Mouse (Mus musculus) neural tube, embryonic 13.5 days (tissue): ENCODE data around the gene Ubb. TPM values are rescaled to one million over a fixed set of nuclear protein-coding genes. Genes with fewer than 3 reads are reported as not detected.

ENCODE experiments used
- ATAC-seq: fragments of 200-750 bp; cut with Nextera tagmentation; 2 replicates; pipeline ENCODE4 v1.8.0; 2017; ENCODE audit warnings: low read depth, mild to moderate bottlenecking, moderate TSS enrichment, moderate library complexity
- H3K27ac ChIP-seq: fragments of 300-500 bp; sonication (generic); replicated peaks from 2 replicates; pipeline ENCODE4 v1.5.1; 2015; ENCODE audit warnings: moderate library complexity, mild to moderate bottlenecking, inconsistent platforms
- H3K27me3 ChIP-seq: fragments of 300-500 bp; sonication (generic); 2 replicates; pipeline ENCODE4 v1.6.1; 2015; ENCODE audit warnings: mild to moderate bottlenecking, inconsistent platforms
- H3K36me3 ChIP-seq: fragments of 300-500 bp; sonication (generic); 2 replicates; pipeline ENCODE4 v1.6.1; 2015; ENCODE audit warnings: mild to moderate bottlenecking, inconsistent platforms
- H3K4me1 ChIP-seq: fragments of 300-500 bp; sonication (generic); replicated peaks from 2 replicates; pipeline ENCODE4 v1.6.1; 2015; ENCODE audit warnings: inconsistent platforms
- H3K4me2 ChIP-seq: fragments of 300-500 bp; sonication (generic); 2 replicates; pipeline ENCODE4 v1.6.1; 2015; ENCODE audit warnings: inconsistent platforms, mild to moderate bottlenecking, moderate library complexity
- H3K4me3 ChIP-seq: fragments of 300-500 bp; sonication (generic); 2 replicates; pipeline ENCODE4 v1.5.1; 2015; ENCODE audit warnings: mild to moderate bottlenecking, inconsistent platforms
- H3K9ac ChIP-seq: fragments of 300-500 bp; sonication (generic); 2 replicates; pipeline ENCODE4 v1.6.1; 2015; ENCODE audit warnings: moderate library complexity, mild to moderate bottlenecking, inconsistent platforms
- H3K9me3 ChIP-seq: fragments of 300-500 bp; sonication (generic); 2 replicates; pipeline ENCODE4 v1.6.1; 2016; ENCODE audit warnings: inconsistent platforms
- WGBS: fragments of 180-500 bp; shearing (Covaris S2); methylation state at CpG from one replicate; pipeline ENCODE4 v1.1.7; 2015; 5-methylcytosine and 5-hydroxymethylcytosine counted together
- polyA plus RNA-seq: library from polyadenylated mRNA; unstranded; fragments of >200 nt; fragmentation: Nextera tagmentation; extraction: Ambion mirVana; gene quantifications from 2 replicates; pipeline ENCODE4 v1.2.1, GENCODE M21; 2015

Ubb gene
- polyA plus RNA-seq, 1 experiment from 2014 or later, result 4,558 TPM

GRCm38 (mm10) chr11:62573959-62574702, 23.2 kb downstream of the Ubb start, which contains the start of gene Trpv2:
TSS of gene Trpv2 (plus strand) at chr11:62574486.
- no peaks in the 10 kb centered on the region for H3K36me3 ChIP-seq
- H3K4me1 ChIP-seq, result peaks cover 9% of the 10 kb centered on the region; the same call in 1 of the 2 replicates
- H3K9ac ChIP-seq, result peak within 1 kb of the TSS; percentile 77
- peak within 1 kb of the TSS; percentile 97 for H3K4me2 ChIP-seq
- ATAC-seq, result no peak
- no peaks in the 10 kb centered on the region for H3K9me3 ChIP-seq
- 80% methylated on average over 6 of the region's 6 CpGs for WGBS
- no peak within 1 kb of the TSS; the same call in 1 of the 2 replicates for H3K27ac ChIP-seq
- no peaks in the 10 kb centered on the region; the same call in 1 of the 2 replicates for H3K27me3 ChIP-seq
- H3K4me3 ChIP-seq, result peak within 1 kb of the TSS; percentile 58

DNA sequence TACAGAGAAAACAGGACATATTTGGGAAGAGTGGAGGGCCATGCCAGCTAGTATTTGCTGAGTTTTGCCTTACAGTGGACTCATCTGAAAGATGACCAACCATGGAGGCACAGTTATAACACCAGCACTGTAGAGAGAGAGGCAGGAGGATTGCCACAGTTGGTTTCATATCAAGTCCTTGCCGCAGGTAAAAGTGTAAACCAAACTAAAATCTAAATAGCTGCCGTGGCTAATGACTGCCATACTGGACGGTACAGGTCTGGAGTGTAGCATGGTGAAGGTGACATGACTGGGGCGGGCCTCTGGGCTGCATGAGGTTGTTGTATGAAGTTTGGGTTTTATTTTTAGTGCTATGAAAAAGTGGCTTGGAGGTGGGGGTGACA, 23.7 kb downstream of the Ubb start:
- Histone ChIP-seq H3K27ac (no peak overlapping the region), H3K4me1 (peaks cover 9% of the 10 kb centered on the region; the same call in 1 of the 2 replicates), H3K36me3 (no peaks in the 10 kb centered on the region), H3K4me2 (no peak overlapping the region), H3K27me3 (no peaks in the 10 kb centered on the region; the same call in 1 of the 2 replicates), H3K9me3 (no peaks in the 10 kb centered on the region), H3K4me3 (no peak overlapping the region), H3K9ac (no peak overlapping the region)
- no peak for ATAC-seq
- WGBS, result 88% methylated on average over 4 of the region's 4 CpGs

GRCm38 (mm10) chr11:62575297-62575658, 24.3 kb downstream of the Ubb start:
- no peaks in the 10 kb centered on the region for H3K36me3 ChIP-seq
- peak overlapping the region; percentile 58 for H3K4me3 ChIP-seq
- peak; percentile 82 for ATAC-seq
- peak overlapping the region; percentile 97 for H3K4me2 ChIP-seq
- no peaks in the 10 kb centered on the region; the same call in 1 of the 2 replicates for H3K27me3 ChIP-seq
- peak overlapping the region; percentile 67 for H3K27ac ChIP-seq
- no peaks in the 10 kb centered on the region for H3K9me3 ChIP-seq
- peaks cover 9% of the 10 kb centered on the region; the same call in 1 of the 2 replicates for H3K4me1 ChIP-seq
- peak overlapping the region; percentile 77 for H3K9ac ChIP-seq
- 3% methylated on average over 9 of the region's 9 CpGs for WGBS

DNA sequence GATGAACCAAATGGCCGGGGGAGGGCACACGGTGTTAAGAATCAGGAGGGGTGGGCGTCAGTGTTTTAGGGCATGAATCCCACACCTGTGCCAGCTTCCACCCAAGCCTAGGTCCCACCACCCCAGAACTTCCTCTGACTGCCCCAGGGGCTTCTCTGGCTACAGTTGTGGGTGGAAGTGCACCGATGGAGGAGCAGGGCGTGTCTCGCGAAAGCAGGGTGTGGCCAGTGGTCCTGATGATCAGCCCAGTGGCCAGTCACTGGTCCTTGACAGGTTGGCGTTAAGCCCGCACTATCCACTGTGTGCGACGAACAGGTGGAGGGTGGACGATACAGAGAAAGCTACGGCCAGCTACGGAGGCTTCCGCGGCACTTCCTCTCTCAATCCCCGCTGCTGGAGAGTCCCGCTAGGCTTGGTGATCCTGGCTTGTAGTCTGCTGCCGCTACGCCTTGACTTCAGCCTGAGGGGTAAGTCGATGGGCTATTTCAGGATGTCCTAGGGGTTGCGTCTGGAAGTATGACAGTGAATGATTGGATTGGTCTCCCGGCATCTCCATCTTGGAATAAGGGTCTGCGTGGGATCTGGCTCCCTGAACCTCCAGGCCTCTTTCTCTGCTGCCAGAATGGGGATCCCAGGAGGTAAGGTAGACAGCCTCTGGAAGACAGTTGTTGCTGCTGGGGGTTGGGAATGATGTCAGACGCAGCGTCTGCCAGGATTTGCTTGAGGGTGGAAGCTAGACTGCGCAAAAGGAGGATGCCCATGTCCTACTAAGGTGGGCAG, 24.9 kb downstream of the Ubb start:
- Histone ChIP-seq H3K36me3 (0 out of 2 replicates have a peak, but pooled peaks cover 2% of the 10 kb centered on the region), H3K4me3 (peak overlapping the region; percentile 58), H3K9me3 (no peaks in the 10 kb centered on the region), H3K27ac (peak overlapping the region; percentile 67), H3K27me3 (no peaks in the 10 kb centered on the region; the same call in 1 of the 2 replicates), H3K4me1 (peaks cover 12% of the 10 kb centered on the region; the same call in 1 of the 2 replicates), H3K4me2 (peak overlapping the region; percentile 97), H3K9ac (peak overlapping the region; percentile 77)
- ATAC-seq, result peak; percentile 71
- 5% methylated on average over 27 of the region's 27 CpGs for WGBS

DNA sequence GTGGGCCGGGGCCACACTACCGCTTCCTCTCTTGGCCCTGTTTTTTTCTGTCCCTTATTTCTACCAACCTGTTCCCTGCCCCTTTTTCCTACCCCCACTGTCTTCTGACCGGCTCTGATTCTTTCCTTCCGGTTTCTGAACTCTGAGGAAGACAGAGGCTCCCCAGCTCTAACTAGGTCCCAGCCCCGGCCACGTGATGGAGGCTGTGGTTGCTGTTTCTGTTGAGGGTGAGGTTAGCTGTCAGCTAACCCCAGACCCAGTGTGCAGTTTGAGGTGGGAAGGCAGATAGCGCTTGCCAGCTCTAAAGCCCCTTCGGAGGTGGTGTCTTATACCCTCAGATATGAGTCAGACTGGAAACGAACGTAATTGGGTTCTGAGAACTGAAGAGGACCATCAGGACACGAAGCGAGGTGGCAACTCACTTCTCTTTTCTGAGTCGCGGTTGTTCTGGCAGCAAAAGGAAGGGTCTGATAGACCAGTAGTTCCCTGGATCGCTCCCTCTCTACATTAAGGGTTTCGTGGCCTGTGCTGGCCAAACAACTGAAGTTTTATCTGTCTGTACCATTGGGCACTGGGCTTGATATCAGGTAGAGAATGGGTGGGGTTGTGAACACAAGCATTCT, 25.7 kb downstream of the Ubb start:
- Histone ChIP-seq H3K27me3 (no peaks in the 10 kb centered on the region; the same call in 1 of the 2 replicates), H3K27ac (peak overlapping the region; percentile 67), H3K36me3 (0 out of 2 replicates have a peak, but pooled peaks cover 5% of the 10 kb centered on the region), H3K4me3 (peak overlapping the region; percentile 58), H3K4me1 (peaks cover 14% of the 10 kb centered on the region; the same call in 1 of the 2 replicates), H3K9me3 (no peaks in the 10 kb centered on the region), H3K9ac (peak overlapping the region; percentile 77), H3K4me2 (peak overlapping the region; percentile 97)
- WGBS, result 70% methylated on average over 16 of the region's 16 CpGs
- no peak for ATAC-seq

DNA sequence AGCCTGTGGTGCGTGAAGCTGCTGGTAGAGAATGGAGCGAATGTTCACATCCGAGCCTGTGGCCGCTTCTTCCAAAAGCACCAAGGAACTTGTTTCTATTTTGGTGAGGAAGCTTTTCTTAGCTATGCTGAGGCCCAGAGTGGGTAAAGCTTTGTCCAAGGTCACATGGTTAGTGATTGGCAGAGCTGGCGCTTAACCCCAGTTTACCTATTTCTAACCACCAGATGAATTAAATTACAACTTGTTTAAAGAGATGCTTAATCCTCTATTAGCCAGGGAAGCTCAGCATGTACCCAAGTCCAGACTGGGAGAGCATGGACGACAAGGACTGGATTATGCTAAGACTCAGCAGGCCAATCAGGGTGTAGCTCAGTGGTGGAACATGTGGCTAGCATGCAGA, 32.1 kb downstream of the Ubb start:
- Histone ChIP-seq H3K9ac (no peak overlapping the region), H3K9me3 (no peaks in the 10 kb centered on the region), H3K4me1 (0 out of 2 replicates have a peak, but pooled peaks cover 5% of the 10 kb centered on the region), H3K4me3 (no peak overlapping the region), H3K27me3 (no peaks in the 10 kb centered on the region), H3K27ac (no peak overlapping the region), H3K36me3 (peaks cover 17% of the 10 kb centered on the region), H3K4me2 (no peak overlapping the region)
- WGBS, result 82% methylated on average over 6 of the region's 6 CpGs
- no peak for ATAC-seq

DNA sequence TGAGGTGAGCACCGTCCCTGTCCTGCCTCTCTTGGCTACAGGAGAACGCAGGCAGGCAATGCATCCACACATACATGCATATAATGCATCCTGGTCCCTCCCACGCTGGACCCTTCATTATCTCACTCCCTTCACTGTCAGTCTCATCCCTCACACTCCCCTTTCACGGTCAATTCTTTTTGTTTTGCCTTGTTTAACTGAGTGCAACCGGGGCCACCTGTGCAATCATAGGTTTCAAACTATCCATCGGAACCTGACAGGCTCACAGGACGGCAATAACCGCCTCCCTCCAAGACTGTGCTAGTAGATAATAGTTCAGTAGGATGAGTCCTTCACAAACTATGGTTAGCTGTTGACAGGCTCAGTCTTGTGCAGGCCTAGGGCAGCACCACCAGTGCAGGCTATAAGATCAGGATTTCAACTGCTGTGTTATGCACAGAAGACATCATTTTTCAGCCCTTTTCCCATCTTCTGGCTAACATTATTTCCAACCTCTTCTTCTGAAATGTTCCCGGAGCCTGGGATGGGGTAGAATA, 33.8 kb downstream of the Ubb start:
- WGBS, result 81% methylated on average over 9 of the region's 9 CpGs
- ATAC-seq, result no peak
- Histone ChIP-seq H3K9me3 (no peaks in the 10 kb centered on the region), H3K4me2 (no peak overlapping the region), H3K27me3 (no peaks in the 10 kb centered on the region), H3K4me3 (no peak overlapping the region), H3K36me3 (peaks cover 17% of the 10 kb centered on the region), H3K9ac (no peak overlapping the region), H3K4me1 (0 out of 2 replicates have a peak, but pooled peaks cover 5% of the 10 kb centered on the region), H3K27ac (no peak overlapping the region)

- Histone ChIP-seq H3K36me3 (peaks cover 12% of the 10 kb centered on the region), H3K4me1 (no peaks in the 10 kb centered on the region), H3K27ac (no peak overlapping the region), H3K9me3 (no peaks in the 10 kb centered on the region), H3K4me2 (no peak overlapping the region), H3K27me3 (no peaks in the 10 kb centered on the region), H3K9ac (no peak overlapping the region), H3K4me3 (no peak overlapping the region)
- WGBS, result 86% methylated on average over 5 of the region's 5 CpGs
- no peak for ATAC-seq
Measured at GRCm38 (mm10) chr11:62587034-62587433, 36.1 kb downstream of the Ubb start.

GRCm38 (mm10) chr11:62589391-62589790, 38.4 kb downstream of the Ubb start:
- H3K9ac ChIP-seq, result no peak overlapping the region
- no peak overlapping the region for H3K4me2 ChIP-seq
- WGBS, result 79% methylated on average over 10 of the region's 10 CpGs
- no peak for ATAC-seq
- H3K4me3 ChIP-seq, result no peak overlapping the region
- peaks cover 12% of the 10 kb centered on the region for H3K36me3 ChIP-seq
- H3K27me3 ChIP-seq, result no peaks in the 10 kb centered on the region
- H3K27ac ChIP-seq, result no peak overlapping the region
- no peaks in the 10 kb centered on the region for H3K4me1 ChIP-seq
- H3K9me3 ChIP-seq, result no peaks in the 10 kb centered on the region

GRCm38 (mm10) chr11:62591026-62591425, 40.1 kb downstream of the Ubb start:
- Histone ChIP-seq H3K27ac (no peak overlapping the region), H3K4me2 (no peak overlapping the region), H3K4me1 (no peaks in the 10 kb centered on the region), H3K4me3 (no peak overlapping the region), H3K27me3 (no peaks in the 10 kb centered on the region), H3K9ac (no peak overlapping the region), H3K9me3 (no peaks in the 10 kb centered on the region), H3K36me3 (peaks cover 12% of the 10 kb centered on the region)
- no peak for ATAC-seq
- WGBS, result 78% methylated on average over 2 of the region's 2 CpGs

GRCm38 (mm10) chr11:62591904-62592575, 41.1 kb downstream of the Ubb start:
- Histone ChIP-seq H3K27me3 (no peaks in the 10 kb centered on the region), H3K9me3 (no peaks in the 10 kb centered on the region), H3K36me3 (peaks cover 10% of the 10 kb centered on the region), H3K4me1 (no peaks in the 10 kb centered on the region), H3K4me2 (no peak overlapping the region), H3K9ac (no peak overlapping the region), H3K27ac (no peak overlapping the region), H3K4me3 (no peak overlapping the region)
- WGBS, result 87% methylated on average over 8 of the region's 8 CpGs
- no peak for ATAC-seq
